Mouse (Mus musculus) midbrain, embryonic 10.5 days (tissue): ENCODE measurements around the gene Gm42421. TPM values are rescaled to one million over a fixed set of nuclear protein-coding genes. Genes with fewer than 3 reads are reported as not detected.

Experiments used
- DNase-seq: peaks from one replicate; pipeline ENCODE4 v3.0.0-alpha.2; 2017; ENCODE audit warnings: low spot score
- H3K27ac ChIP-seq: fragments of 300-500 bp; sonication (generic); replicated peaks from 2 replicates; pipeline ENCODE4 v1.5.1; 2016; ENCODE audit warnings: mild to moderate bottlenecking
- H3K27me3 ChIP-seq: fragments of 300-500 bp; sonication (generic); 2 replicates; pipeline ENCODE4 v1.6.1; 2016; ENCODE audit warnings: low read depth, mild to moderate bottlenecking; ENCODE audit not compliant: poor library complexity, severe bottlenecking
- H3K36me3 ChIP-seq: fragments of 300-500 bp; sonication (generic); 2 replicates; pipeline ENCODE4 v1.6.1; 2016; ENCODE audit warnings: mild to moderate bottlenecking, moderate library complexity
- H3K4me1 ChIP-seq: fragments of 300-500 bp; sonication (generic); 2 replicates; pipeline ENCODE4 v1.6.1; 2016
- H3K4me3 ChIP-seq: fragments of 300-500 bp; sonication (generic); 2 replicates; pipeline ENCODE4 v1.5.1; 2016; ENCODE audit warnings: mild to moderate bottlenecking, moderate library complexity
- H3K9me3 ChIP-seq: fragments of 300-500 bp; sonication (generic); replicated peaks from 2 replicates; pipeline ENCODE4 v1.6.1; 2016; ENCODE audit warnings: mild to moderate bottlenecking
- WGBS: fragments of 180-500 bp; shearing (Covaris S2); methylation state at CpG from one replicate; pipeline ENCODE4 v1.1.7; 2016; 5-methylcytosine and 5-hydroxymethylcytosine counted together
- polyA plus RNA-seq: library from polyadenylated mRNA; unstranded; fragments of >200 nt; fragmentation: Nextera tagmentation; extraction: Ambion mirVana; gene quantifications from 2 replicates; pipeline ENCODE4 v1.2.1, GENCODE M21; 2016

Gene Gm42421
- polyA plus RNA-seq, 1 experiment from 2014 or later, result 0.56 TPM

DNA sequence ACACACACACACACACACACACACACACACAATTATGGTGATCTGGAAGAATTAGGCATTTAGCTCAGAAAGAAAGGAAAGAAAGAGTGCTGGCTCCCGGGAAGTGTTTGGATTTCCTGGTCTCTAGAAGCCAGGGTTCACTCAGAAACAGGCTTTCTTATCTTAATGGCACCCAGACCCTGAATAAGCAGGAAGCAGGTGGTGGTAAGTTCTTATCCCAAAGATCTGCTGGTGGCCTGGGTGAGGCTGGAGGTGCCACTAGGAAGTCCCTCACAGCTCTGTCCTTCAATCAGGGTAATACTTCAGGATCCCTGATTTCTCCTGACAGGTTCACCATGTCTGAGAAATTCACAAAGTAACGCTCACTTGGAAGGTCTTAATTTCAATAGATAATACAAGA, 54.4 kb downstream of the Gm42421 start:
- Histone ChIP-seq H3K4me3 (no peak overlapping the region), H3K4me1 (peaks cover 7% of the 10 kb centered on the region), H3K36me3 (peaks cover 44% of the 10 kb centered on the region), H3K27me3 (no peaks in the 10 kb centered on the region), H3K9me3 (no peaks in the 10 kb centered on the region), H3K27ac (no peak overlapping the region)
- DNase-seq, result no peak
- WGBS, result 94% methylated on average over 2 of the region's 2 CpGs

DNA sequence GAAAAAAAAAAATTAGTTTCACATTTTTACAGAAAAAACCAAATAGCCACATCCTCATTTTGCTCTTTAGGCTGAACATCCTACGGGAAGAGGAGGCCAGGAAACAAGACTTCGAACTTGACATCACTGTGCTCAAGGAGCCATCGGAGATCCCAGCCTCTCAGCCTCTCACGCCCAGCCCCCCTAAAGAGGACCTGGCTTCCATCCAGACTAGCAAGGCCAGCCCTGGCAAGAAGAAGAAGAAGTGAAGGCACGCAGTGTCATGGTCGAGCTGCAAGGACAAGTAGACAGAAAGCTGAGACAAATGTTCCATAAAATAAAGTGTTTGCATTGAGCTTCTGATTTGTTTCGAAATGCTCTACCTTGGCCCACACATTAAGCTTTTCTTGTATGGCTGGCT, 57.4 kb downstream of the Gm42421 start:
- Histone ChIP-seq H3K4me3 (no peak overlapping the region), H3K4me1 (peaks cover 7% of the 10 kb centered on the region), H3K27ac (no peak overlapping the region), H3K36me3 (peaks cover 74% of the 10 kb centered on the region), H3K27me3 (no peaks in the 10 kb centered on the region), H3K9me3 (no peaks in the 10 kb centered on the region)
- WGBS, result 94% methylated on average over 7 of the region's 7 CpGs
- DNase-seq, result no peak

Other genes starting within 250 kb of the Gm42421 start
- gene Usp42, start 195.9 kb upstream of the Gm42421 start, polyA plus RNA-seq, result 26.9 and 32.1 TPM in 2 replicates
- 45.2 and 47.8 TPM in 2 replicates for gene Eif2ak1, start 110.4 kb upstream of the Gm42421 start, polyA plus RNA-seq
- gene Ankrd61, start 30.5 kb upstream of the Gm42421 start, polyA plus RNA-seq, result 0.22 and 0.38 TPM in 2 replicates
- 125 and 142 TPM in 2 replicates for gene Aimp2, start 18.3 kb upstream of the Gm42421 start, polyA plus RNA-seq
- 34.8 and 36.8 TPM in 2 replicates for gene Pms2, start 18.2 kb upstream of the Gm42421 start, polyA plus RNA-seq
- 0.58 and 1.5 TPM in 2 replicates for gene Rsph10b, start 4.9 kb downstream of the Gm42421 start, polyA plus RNA-seq
- gene Ccz1, start 86.7 kb downstream of the Gm42421 start, polyA plus RNA-seq, result 105 TPM in 2 replicates
- not detected in 2 replicates for gene Ocm, start 98.5 kb downstream of the Gm42421 start, polyA plus RNA-seq
- gene Lmtk2, start 172.3 kb downstream of the Gm42421 start, polyA plus RNA-seq, result 4.5 and 5.4 TPM in 2 replicates